Mouse (Mus musculus): ENCODE measurements at regions not wholly inside any gene's neighbourhood (a gene's known extent, or its start where the extent isn't known, plus 50 kb on each side); places are given as distances from the start of the nearest gene placed in this dataset.

GRCm38 (mm10) chr2:117882890-117883289 is 228.8 kb upstream of the Thbs1 start:
- no peak for DNase-seq
- intact Hi-C loops (cut with DNase I): no loop called here

- intact Hi-C loops (cut with DNase I): no loop called here
- no peak for DNase-seq
These were observed 225.2 kb upstream of the Thbs1 start for GRCm38 (mm10) chr2:117886516-117886915.

GRCm38 (mm10) chr2:117901311-117901710 is 210.4 kb upstream of the Thbs1 start:
- intact Hi-C loops (cut with DNase I): no loop called here
- no peak for DNase-seq

- DNase-seq: no peak
- intact Hi-C loops (cut with DNase I): no loop called here
These were observed 208.8 kb upstream of the Thbs1 start for GRCm38 (mm10) chr2:117902837-117903236.

- intact Hi-C loops (cut with DNase I): no loop called here
These were observed 208.0 kb upstream of the Thbs1 start for GRCm38 (mm10) chr2:117903705-117904104.

GRCm38 (mm10) chr2:117906509-117906908 is 205.2 kb upstream of the Thbs1 start:
- intact Hi-C loops (cut with DNase I): no loop called here
- no peak for DNase-seq

More at GRCm38 (mm10) chr2:117903705-117904104, 208.0 kb upstream of the Thbs1 start:
- no peak for DNase-seq

GRCm38 (mm10) chr2:117910781-117911180 is 200.9 kb upstream of the Thbs1 start:
- intact Hi-C loops (cut with DNase I): no loop called here
- no peak for DNase-seq

- intact Hi-C loops (cut with DNase I): no loop called here
- DNase-seq: no peak
These were observed 199.0 kb upstream of the Thbs1 start for GRCm38 (mm10) chr2:117912722-117913121.

GRCm38 (mm10) chr2:117913846-117914245 is 197.8 kb upstream of the Thbs1 start:
- DNase-seq: no peak
- intact Hi-C loops (cut with DNase I): no loop called here

- intact Hi-C loops (cut with DNase I): no loop called here
- DNase-seq: no peak
These were observed 195.9 kb upstream of the Thbs1 start for GRCm38 (mm10) chr2:117915821-117916220.

- no peak for DNase-seq
These were observed 194.5 kb upstream of the Thbs1 start for GRCm38 (mm10) chr2:117917181-117917580.

GRCm38 (mm10) chr2:117924877-117925276 is 186.8 kb upstream of the Thbs1 start:
- no peak for DNase-seq
- intact Hi-C loops (cut with DNase I): no loop called here

More at GRCm38 (mm10) chr2:117917181-117917580, 194.5 kb upstream of the Thbs1 start:
- intact Hi-C loops (cut with DNase I): no loop called here

- DNase-seq: no peak
- intact Hi-C loops (cut with DNase I): no loop called here
These were observed 186.3 kb upstream of the Thbs1 start for GRCm38 (mm10) chr2:117925412-117925811.

GRCm38 (mm10) chr2:117928062-117928461 is 183.6 kb upstream of the Thbs1 start:
- intact Hi-C loops (cut with DNase I): no loop called here
- DNase-seq: no peak

- no peak for DNase-seq
- intact Hi-C loops (cut with DNase I): no loop called here
These were observed 182.1 kb upstream of the Thbs1 start for GRCm38 (mm10) chr2:117929586-117929985.

GRCm38 (mm10) chr2:117930895-117931537 is 180.7 kb upstream of the Thbs1 start:
- DNase-seq: no peak
- intact Hi-C loops (cut with DNase I): no loop called here

GRCm38 (mm10) chr2:117936590-117936989 is 175.1 kb upstream of the Thbs1 start:
- intact Hi-C loops (cut with DNase I): no loop called here
- no peak for DNase-seq

- intact Hi-C loops (cut with DNase I): no loop called here
- DNase-seq: no peak
These were observed 173.2 kb upstream of the Thbs1 start for GRCm38 (mm10) chr2:117938283-117939049.

GRCm38 (mm10) chr2:117941517-117942096 is 170.1 kb upstream of the Thbs1 start:
- no peak for DNase-seq
- intact Hi-C loops (cut with DNase I): no loop called here

GRCm38 (mm10) chr2:117943666-117944065 is 168.0 kb upstream of the Thbs1 start:
- intact Hi-C loops (cut with DNase I): no loop called here
- DNase-seq: no peak

- DNase-seq: no peak
- intact Hi-C loops (cut with DNase I): no loop called here
These were observed 167.4 kb upstream of the Thbs1 start for GRCm38 (mm10) chr2:117944325-117944724.

GRCm38 (mm10) chr2:117944942-117945341 is 166.7 kb upstream of the Thbs1 start:
- no peak for DNase-seq
- intact Hi-C loops (cut with DNase I): no loop called here
